Mouse (Mus musculus) forebrain, embryonic 10.5 days (tissue): ENCODE measurements around the gene Syngr3. TPM values are rescaled to one million over a fixed set of nuclear protein-coding genes. Genes with fewer than 3 reads are reported as not detected.
A peak's percentile ranks its signal among the peaks of the same experiment; 100 is the strongest.
"Not testable (repeated sequence)": the region's sequence is repeated elsewhere in the genome, so short reads cannot be mapped to it uniquely, and the experiment has no call there.

Experiments used
- DNase-seq: peaks from one replicate; pipeline ENCODE4 v3.0.0-alpha.2; 2017; ENCODE audit warnings: low spot score; ENCODE audit errors: extremely low spot score
- H3K27ac ChIP-seq: fragments of 300-500 bp; sonication (generic); 2 replicates; pipeline ENCODE4 v1.5.1; 2016; ENCODE audit warnings: mild to moderate bottlenecking
- H3K27me3 ChIP-seq: fragments of 300-500 bp; sonication (generic); 2 replicates; pipeline ENCODE4 v1.6.1; 2016; ENCODE audit warnings: mild to moderate bottlenecking; ENCODE audit not compliant: poor library complexity, severe bottlenecking
- H3K36me3 ChIP-seq: fragments of 300-500 bp; sonication (generic); replicated peaks from 2 replicates; pipeline ENCODE4 v1.6.1; 2016; ENCODE audit warnings: mild to moderate bottlenecking, moderate library complexity
- H3K4me1 ChIP-seq: fragments of 300-500 bp; sonication (generic); 2 replicates; pipeline ENCODE4 v1.6.1; 2016
- H3K4me3 ChIP-seq: fragments of 300-500 bp; sonication (generic); 2 replicates; pipeline ENCODE4 v1.5.1; 2016; ENCODE audit warnings: mild to moderate bottlenecking, moderate library complexity
- H3K9me3 ChIP-seq: fragments of 300-500 bp; sonication (generic); 2 replicates; pipeline ENCODE4 v1.6.1; 2016; ENCODE audit warnings: mild to moderate bottlenecking, moderate library complexity
- WGBS: fragments of 180-500 bp; shearing (Covaris S2); methylation state at CpG from one replicate; pipeline ENCODE4 v1.1.7; 2016; 5-methylcytosine and 5-hydroxymethylcytosine counted together
- polyA plus RNA-seq: library from polyadenylated mRNA; unstranded; fragments of >200 nt; fragmentation: Nextera tagmentation; extraction: Ambion mirVana; gene quantifications from 2 replicates; pipeline ENCODE4 v1.2.1, GENCODE M21; 2016

Syngr3 gene
- polyA plus RNA-seq, 1 experiment from 2014 or later, result 11.0 TPM

DNA sequence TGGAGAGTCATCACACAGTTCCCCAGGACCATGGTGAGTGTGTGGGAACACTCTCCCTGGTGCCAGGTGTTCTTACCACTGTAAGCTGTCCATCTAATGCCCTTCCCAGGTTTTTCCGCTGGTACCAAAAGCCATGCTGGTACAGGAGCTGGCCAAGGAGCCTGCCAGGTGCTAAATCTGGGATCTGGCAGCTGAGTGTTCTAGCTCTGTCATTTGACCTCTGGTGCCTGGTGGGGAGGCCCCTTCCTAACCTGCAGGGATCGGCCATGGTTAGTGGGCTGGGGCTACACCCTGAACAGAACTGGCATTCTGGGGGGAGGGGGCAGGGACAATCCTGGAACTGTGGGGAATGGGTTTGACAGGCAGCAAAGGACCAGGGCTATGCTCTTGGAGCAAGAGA lies 37.9 kb upstream of the Syngr3 start, which contains the start of gene Rpl3l:
Gene Rpl3l (plus strand): TSS at position 203 of the 400 bp plus-strand sequence.
- peaks cover 16% of the 10 kb centered on the region for H3K4me1 ChIP-seq
- 76% methylated on average over 2 of the region's 2 CpGs for WGBS
- no peak within 1 kb of the TSS for H3K4me3 ChIP-seq
- peaks cover 14% of the 10 kb centered on the region; the same call in 1 of the 2 replicates for H3K27me3 ChIP-seq
- H3K27ac ChIP-seq, result no peak within 1 kb of the TSS
- no peaks in the 10 kb centered on the region for H3K9me3 ChIP-seq
- DNase-seq, result no peak
- peaks cover 1% of the 10 kb centered on the region for H3K36me3 ChIP-seq

DNA sequence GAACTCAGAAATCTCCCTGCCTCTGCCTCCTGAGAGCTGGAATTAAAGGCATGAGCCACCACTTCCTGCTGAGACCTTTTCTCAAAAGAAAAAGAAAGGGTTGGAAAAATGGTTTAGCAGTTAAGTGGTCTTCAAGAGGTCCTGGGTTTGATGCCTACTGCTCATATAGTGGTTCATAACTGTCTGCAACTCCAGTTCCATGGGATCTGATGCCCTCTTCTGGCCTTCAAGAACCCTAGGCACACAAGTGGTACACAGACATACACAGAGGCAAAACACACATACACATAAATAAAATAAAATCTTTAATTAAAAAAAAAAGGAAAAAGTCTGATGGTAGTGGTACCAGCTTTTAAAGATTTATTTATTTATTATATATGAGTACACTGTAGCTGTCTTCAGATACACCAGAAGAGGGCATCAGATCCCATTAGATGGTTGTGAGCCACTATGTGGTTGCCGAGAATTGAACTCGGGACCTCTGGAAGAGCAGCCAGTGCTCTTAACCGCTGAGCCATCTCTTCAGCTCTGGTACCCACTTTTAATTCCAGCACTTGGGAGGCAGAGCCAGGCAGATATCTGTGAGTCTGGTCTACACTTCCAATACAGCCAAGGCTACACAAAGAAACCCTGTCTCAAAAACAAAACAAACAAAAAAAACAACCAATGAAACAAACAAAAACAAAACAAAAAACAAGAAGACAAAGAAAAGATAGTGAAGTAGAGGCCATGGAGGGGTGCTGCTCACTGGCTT lies 36.1 kb upstream of the Syngr3 start:
- Histone ChIP-seq H3K36me3 (peaks cover 18% of the 10 kb centered on the region), H3K4me1 (peaks cover 32% of the 10 kb centered on the region), H3K27me3 (peaks cover 6% of the 10 kb centered on the region; the same call in 1 of the 2 replicates), H3K4me3 (no peak overlapping the region), H3K27ac (no peak overlapping the region), H3K9me3 (no peaks in the 10 kb centered on the region)
- WGBS, result 74% methylated on average over 3 of the region's 3 CpGs
- DNase-seq, result no peak

GRCm38 (mm10) chr17:24724184-24724583 lies 34.4 kb upstream of the Syngr3 start, which contains the start of gene Ndufb10:
Ndufb10 (minus strand) TSS chr17:24724478.
- WGBS, result under 1% methylated on average over 30 of the region's 30 CpGs
- H3K27me3 ChIP-seq, result peaks cover 6% of the 10 kb centered on the region; the same call in 1 of the 2 replicates
- DNase-seq, result peak; percentile 95
- peaks cover 23% of the 10 kb centered on the region for H3K36me3 ChIP-seq
- H3K9me3 ChIP-seq, result no peaks in the 10 kb centered on the region
- peak within 1 kb of the TSS; percentile 91 for H3K4me3 ChIP-seq
- peak within 1 kb of the TSS; percentile 86 for H3K27ac ChIP-seq
- H3K4me1 ChIP-seq, result peaks cover 34% of the 10 kb centered on the region

- peaks cover 38% of the 10 kb centered on the region for H3K4me1 ChIP-seq
- peaks cover 6% of the 10 kb centered on the region; the same call in 1 of the 2 replicates for H3K27me3 ChIP-seq
- no peak for DNase-seq
- H3K4me3 ChIP-seq, result peak overlapping the region; percentile 91
- peak overlapping the region; percentile 86 for H3K27ac ChIP-seq
- under 1% methylated on average over 15 of the region's 15 CpGs for WGBS
- peaks cover 24% of the 10 kb centered on the region for H3K36me3 ChIP-seq
- H3K9me3 ChIP-seq, result no peaks in the 10 kb centered on the region
Observed at GRCm38 (mm10) chr17:24723881-24724180, 34.1 kb upstream of the Syngr3 start.

GRCm38 (mm10) chr17:24723122-24723880 lies 33.5 kb upstream of the Syngr3 start:
- Histone ChIP-seq H3K4me1 (peaks cover 43% of the 10 kb centered on the region), H3K4me3 (peak overlapping the region; percentile 91), H3K9me3 (no peaks in the 10 kb centered on the region), H3K27ac (peak overlapping the region; percentile 86), H3K27me3 (peaks cover 5% of the 10 kb centered on the region; the same call in 1 of the 2 replicates), H3K36me3 (peaks cover 30% of the 10 kb centered on the region)
- 5% methylated on average over 12 of the region's 12 CpGs for WGBS
- no peak for DNase-seq

GRCm38 (mm10) chr17:24722220-24722924 lies 32.6 kb upstream of the Syngr3 start:
- Histone ChIP-seq H3K27me3 (no peaks in the 10 kb centered on the region), H3K27ac (no peak overlapping the region), H3K36me3 (peaks cover 39% of the 10 kb centered on the region), H3K9me3 (no peaks in the 10 kb centered on the region), H3K4me1 (peaks cover 44% of the 10 kb centered on the region), H3K4me3 (peak overlapping the region; percentile 91)
- no peak for DNase-seq
- WGBS, result 40% methylated on average over 13 of the region's 13 CpGs

- 78% methylated on average over 7 of the region's 7 CpGs for WGBS
- DNase-seq, H3K27me3 ChIP-seq, H3K27ac ChIP-seq, H3K9me3 ChIP-seq: not testable (repeated sequence)
- peak overlapping the region; percentile 91 for H3K4me3 ChIP-seq
- H3K36me3 ChIP-seq, result peaks cover 48% of the 10 kb centered on the region
- peaks cover 44% of the 10 kb centered on the region for H3K4me1 ChIP-seq
Observed at GRCm38 (mm10) chr17:24721383-24721955, 31.7 kb upstream of the Syngr3 start.

DNA sequence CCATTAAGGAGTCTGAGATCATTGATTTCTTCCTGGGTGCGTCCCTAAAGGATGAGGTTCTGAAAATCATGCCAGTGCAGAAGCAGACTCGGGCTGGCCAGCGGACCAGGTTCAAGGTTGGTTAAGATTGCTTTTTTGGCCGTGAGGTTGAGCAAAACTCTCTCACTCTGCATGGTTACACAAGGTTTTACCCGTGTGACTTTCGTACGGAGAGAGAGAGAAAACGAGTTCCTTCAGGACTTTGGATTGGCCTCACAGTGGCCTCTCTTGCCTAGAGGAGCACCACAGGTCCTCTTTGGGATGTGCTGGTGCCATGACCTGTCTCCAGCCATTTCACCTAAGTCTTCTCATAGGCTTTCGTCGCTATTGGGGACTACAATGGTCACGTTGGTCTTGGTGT lies 30.9 kb upstream of the Syngr3 start:
- Histone ChIP-seq H3K27ac (peak overlapping the region; percentile 93), H3K36me3 (peaks cover 56% of the 10 kb centered on the region), H3K4me3 (peak overlapping the region; percentile 91), H3K4me1 (peaks cover 48% of the 10 kb centered on the region)
- H3K27me3 ChIP-seq, DNase-seq, H3K9me3 ChIP-seq: not testable (repeated sequence)
- under 1% methylated on average over 11 of the region's 11 CpGs for WGBS

- H3K4me1 ChIP-seq, result peaks cover 51% of the 10 kb centered on the region
- under 1% methylated on average over 61 of the region's 61 CpGs for WGBS
Observed at GRCm38 (mm10) chr17:24719494-24720222, 29.9 kb upstream of the Syngr3 start.

DNA sequence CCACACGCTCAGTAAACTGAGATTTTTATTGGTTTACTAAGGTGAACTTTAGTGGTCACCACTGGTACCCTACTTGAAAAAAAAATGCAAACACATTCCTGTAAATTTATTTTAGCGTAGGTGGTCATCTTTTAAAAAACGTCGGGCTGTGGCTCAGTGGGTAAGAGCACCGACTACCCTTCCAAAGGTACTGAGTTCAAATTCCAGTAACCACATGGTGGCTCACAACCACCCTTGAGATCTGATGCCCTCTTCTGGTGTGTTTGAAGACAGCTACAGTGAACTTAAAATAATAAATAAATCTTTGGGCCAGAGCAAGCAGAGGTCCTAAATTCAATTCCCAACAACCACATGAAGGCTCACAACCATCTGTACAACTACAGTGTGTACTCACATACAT lies 29.2 kb upstream of the Syngr3 start:
- DNase-seq, H3K9me3 ChIP-seq, H3K27me3 ChIP-seq: not testable (repeated sequence)
- H3K4me3 ChIP-seq, result peak overlapping the region; percentile 91
- 63% methylated on average over 5 of the region's 5 CpGs for WGBS
- peaks cover 63% of the 10 kb centered on the region for H3K36me3 ChIP-seq
- H3K27ac ChIP-seq, result peak overlapping the region; percentile 93
- H3K4me1 ChIP-seq, result peaks cover 47% of the 10 kb centered on the region

More at GRCm38 (mm10) chr17:24719494-24720222, 29.9 kb upstream of the Syngr3 start:
- H3K27me3 ChIP-seq, result no peaks in the 10 kb centered on the region
- peak overlapping the region; percentile 93 for H3K27ac ChIP-seq
- no peaks in the 10 kb centered on the region for H3K9me3 ChIP-seq
- DNase-seq, result peak; percentile 99
- H3K36me3 ChIP-seq, result peaks cover 63% of the 10 kb centered on the region
- peak overlapping the region; percentile 91 for H3K4me3 ChIP-seq

DNA sequence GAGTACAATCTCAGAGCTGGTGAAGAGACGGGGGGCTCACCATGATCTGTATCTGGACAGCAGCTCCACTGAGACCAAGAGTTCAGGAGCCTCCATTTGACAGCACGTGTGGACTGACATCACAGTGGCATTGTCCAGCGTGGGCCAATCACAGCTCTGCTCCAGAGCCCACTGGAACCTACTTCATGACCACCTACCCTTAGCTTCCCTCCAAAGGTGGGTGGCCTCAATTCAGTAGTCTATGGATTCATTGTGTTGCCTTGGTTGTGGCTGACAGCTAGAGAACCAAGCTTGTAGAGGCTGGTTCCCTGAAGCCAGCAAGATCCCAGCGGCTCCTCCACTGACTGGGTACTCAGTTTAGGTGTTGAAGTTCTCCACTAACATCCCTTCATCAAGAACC lies 28.2 kb upstream of the Syngr3 start, which contains the start of the genes Rnf151 and Rps2:
Gene Rnf151 (minus strand): TSS at position 121 of the 400 bp plus-strand sequence.
Gene Rps2 (plus strand): TSS at position 174 of the 400 bp plus-strand sequence.
- DNase-seq, result no peak
- H3K4me1 ChIP-seq, result peaks cover 38% of the 10 kb centered on the region
- peak within 1 kb of the TSS; percentile 91 for H3K4me3 ChIP-seq
- H3K27me3 ChIP-seq, result no peaks in the 10 kb centered on the region
- H3K36me3 ChIP-seq, result peaks cover 63% of the 10 kb centered on the region
- WGBS, result 72% methylated on average over 4 of the region's 4 CpGs
- no peaks in the 10 kb centered on the region for H3K9me3 ChIP-seq
- H3K27ac ChIP-seq, result peak within 1 kb of the TSS; percentile 93
